Mouse (Mus musculus) spleen, postnatal 10 days (tissue): ENCODE measurements at regions not wholly inside any gene's neighbourhood (a gene's known extent, or its start where the extent isn't known, plus 50 kb on each side); places are given as distances from the start of the nearest gene placed in this dataset.

ENCODE experiments used
- DNase-seq, 2 experiments: peaks; one replicate each; pipeline ENCODE4 v3.0.0; 2021 to 2022; ENCODE audit warnings: low spot score in 2 of 2

DNA sequence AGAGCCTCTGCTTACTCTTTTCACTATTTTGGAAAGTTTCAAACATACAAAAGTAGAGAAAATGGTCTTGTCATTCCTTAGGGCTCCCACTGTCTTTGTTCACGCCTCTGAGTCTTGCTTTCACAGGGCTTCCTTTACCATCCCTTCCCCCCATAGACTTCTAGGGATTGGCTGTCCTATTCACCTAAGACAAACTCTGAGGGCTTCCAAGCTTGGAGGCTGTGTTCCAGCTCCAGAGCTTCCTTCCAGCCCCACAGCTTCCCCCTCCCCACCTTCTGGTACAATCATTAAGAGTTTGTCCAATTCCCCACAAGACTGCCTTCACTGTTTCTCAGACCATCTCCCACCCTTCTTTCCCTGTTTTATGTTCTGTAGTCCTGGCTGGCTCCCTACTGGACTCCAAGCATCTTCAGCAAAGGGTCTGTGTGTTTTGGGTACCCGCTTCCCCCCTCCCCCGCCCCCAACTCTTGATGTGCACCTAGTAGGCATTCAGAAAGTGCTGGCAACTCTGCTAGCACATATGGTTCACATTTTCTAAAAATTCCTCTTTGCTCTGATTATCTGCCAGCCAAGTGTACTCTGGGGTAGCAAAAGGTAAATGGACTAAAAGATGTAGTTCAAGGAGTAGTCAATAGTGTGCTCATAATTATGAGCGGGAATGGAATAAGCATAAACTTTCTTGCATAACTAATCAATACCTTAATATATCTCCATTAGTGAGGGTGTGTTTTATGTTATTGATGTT is 344.0 kb downstream of the Slc4a3 start:
- no peak for DNase-seq

DNA sequence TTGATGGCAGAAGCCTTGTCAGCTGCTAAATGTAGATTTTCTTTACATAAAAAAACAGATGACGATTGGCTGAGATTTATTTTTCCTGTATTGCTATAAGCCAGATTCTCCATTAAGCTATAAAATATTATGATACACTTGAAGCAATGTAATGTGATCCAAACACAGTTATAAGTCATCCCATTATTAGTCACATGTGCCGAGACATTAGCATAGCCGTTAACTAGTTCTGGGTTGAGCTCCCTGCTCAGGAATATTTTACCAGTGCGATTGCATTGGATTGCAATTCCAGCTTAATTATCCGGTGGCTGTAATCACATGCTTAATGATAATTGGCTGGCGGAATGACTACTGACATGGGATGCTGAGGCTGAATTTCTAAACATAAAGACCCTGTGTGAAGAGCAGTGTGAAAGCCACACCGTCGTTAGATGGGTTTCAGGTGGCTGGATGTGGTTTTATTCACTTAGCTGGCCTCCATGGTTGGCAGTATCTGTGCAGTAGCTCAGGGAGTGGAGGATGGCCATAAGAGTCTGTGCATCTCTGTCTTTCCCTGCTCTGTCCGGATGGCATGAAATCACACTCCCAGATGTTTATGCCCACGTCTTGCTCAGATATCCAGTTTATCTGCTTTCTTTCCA is 344.7 kb downstream of the Slc4a3 start:
- no peak for DNase-seq

DNA sequence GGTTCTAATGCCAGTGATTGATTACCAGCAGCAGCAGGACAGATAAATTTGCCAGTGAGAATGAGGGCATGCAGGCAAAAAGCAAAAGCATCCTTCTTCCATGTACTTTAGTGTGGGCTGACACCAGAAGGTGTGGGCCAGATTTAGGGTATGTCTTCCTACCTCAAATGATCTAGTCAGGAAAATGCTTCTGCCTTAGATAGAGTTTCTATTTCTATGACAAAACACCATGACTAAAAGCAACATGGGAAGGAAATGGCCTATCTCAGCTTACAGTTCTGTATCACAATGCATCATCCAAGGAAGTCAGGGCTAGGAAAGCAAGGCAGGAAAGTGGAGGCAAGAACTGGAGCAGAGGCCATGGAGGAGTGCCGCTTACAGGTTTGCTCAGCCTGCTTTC is 349.5 kb downstream of the Slc4a3 start:
- DNase-seq, result no peak

DNA sequence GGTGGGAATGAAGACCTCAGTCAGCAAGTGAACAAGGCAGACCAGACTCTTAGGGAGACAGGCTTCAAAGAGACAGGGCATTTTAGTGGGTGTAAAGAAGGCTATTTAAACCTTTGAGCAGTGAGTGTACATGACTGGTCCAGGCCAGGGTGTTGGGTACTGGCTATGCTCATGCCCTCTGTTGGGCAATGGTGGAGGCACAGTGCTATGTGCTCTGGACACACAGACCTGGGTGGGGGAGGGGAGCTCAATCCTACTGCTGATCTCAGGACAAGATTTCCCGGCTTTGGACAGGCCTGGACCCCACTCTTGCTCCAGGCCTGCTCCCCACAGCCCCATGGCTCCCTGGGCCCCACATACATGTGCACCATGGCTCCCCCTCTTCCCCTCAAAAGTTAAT is 355.1 kb downstream of the Slc4a3 start:
- no peak for DNase-seq

DNA sequence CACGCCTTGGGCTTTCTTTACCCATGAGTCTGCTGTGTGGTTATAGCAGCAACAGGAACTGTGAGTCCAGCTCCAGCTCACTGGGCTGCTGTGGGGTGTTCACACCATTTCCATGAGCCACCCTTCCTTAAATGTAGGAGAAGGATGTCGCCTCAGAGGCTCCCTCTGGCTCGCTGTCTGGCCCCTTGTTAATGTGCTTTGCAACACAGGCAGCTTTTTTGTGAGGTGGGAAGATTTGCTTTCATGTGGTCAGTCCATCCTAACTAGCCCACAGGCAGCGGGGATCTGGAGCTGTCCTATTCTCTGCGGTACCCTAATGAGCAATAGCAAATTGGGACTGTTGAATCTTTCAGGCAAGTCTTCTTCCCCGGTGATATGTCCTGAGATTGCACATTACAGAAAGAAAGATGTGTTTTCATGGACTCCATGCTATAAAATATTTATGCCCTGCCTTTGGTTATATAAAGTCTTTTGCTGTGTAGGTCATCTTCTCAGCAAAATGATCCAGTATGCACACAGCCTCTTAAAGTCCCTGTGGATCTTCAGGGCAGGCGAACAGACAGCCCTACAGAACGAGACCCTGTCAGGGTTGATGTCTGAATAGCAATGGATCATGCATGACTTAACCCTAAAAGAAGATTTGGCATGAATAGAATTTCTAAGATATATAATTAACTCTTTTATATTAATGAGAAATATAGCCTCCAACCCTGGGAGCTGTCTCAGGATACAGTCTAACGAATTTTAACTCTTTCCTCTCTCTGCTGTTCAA is 359.8 kb downstream of the Slc4a3 start:
- no peak for DNase-seq

DNA sequence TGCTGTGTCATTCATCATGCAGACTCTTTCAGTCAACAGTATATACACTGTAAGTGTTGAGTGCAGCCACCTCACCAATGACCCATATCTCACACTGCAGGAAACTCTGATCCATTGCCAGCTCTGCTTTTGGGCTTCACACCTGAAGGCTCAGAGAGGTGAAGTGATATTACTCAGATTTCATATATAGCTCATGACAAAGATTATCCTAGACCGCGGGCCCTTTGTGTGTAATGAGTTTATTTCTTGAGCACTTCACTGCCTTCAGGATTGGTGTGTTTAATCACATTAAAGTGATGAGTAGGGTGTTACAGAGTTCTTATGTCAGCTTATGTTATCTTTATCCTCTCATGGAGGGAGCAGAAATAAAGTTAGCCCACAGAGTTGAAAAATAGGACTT is 369.2 kb downstream of the Slc4a3 start:
- DNase-seq, result no peak

DNA sequence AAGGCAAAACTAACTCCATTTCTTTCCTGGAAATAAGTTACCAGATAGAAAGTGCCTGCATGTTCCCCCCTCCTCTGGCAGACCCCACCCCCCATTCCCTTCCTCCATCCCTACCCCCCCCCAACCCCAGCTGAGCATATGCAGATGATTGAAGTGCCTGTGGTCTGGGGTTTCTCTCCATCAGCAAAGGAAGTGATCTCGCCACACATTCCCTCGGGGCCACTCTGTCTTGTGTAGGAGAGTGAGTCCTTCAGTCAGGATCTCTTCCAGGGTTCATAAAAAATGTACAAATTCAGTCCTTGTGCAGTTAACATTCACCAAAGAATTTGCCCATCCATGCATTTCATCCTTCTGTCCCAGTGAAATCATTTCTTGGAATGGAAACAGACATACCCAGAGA is 370.1 kb downstream of the Slc4a3 start:
- no peak for DNase-seq

DNA sequence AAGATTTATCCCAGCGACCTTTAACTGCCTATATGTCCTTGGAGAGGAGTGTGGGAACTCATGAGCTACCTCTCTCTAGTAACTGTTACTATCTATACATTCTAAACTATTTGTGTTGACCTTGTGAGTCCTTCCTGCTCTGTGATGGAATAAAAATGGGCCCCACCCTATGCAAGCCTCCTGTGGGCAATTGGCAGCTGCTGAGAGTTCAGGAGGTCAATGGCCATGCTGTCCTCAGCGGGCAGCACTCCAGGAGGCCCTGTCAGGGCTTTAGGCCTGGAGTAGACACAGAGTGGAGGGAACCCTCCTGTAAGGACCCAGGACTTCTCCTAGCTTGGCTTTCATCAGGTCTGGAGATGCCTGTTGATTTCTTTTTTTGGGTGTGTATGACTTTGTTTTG is 373.1 kb downstream of the Slc4a3 start:
- no peak for DNase-seq

DNA sequence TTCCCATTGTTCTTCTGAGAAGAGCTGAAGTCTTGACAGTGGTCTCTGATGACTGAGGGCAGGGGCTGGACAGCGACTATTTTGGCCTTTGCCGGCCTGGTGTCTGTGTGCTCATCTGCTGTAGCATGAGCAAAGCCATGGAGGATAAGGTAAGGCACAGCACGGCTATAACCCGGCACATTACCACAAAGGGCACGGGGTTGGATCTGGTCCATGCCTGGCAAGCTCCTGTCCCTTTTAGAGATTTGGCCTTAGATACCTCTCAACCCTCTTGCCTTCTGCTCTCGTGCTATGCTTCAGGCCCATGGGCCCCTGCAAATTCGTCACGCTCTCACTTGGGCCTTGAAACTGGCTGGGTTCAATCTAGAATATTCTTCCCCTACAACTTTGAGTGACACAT is 379.0 kb downstream of the Slc4a3 start:
- DNase-seq, result no peak

DNA sequence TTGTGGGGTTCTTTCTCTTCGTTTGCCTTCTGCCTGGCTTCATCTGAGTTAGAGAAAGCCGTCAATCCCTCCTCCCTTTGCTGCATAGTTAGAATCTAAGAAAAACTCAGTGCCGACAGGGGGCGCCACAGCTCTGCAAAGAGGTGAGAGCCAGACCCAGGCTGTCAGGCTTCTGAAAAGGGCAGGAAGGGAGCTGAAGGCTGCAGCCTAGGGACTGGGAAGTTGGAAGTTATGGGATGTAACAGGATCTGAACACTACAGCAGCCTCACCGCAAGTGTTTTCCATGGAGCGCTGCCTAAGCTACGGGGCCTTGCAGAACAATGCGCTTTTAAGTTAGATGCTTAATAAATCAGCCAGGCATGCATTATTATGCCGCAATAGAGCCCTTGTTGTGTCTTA is 379.7 kb downstream of the Slc4a3 start:
- peak; percentile 4 to 59 for DNase-seq

DNA sequence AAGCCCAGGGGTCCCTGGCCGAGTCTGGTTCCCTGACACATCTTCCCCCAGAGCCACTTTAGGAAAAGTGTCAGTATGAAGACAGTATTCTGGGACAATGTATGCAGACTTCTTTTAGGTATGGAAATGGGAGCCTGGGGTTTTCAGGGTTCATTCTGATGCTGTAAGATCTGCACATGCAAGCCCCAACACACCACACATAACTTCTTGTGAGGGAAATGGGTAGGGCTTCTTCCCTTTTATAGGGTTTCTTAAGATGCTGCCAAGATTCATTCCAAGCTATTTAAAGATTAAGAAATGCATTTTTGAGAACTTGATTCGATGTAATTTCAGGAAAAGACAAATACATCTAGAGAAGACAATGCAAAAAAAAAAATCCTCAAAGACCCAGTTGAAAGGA is 385.8 kb downstream of the Slc4a3 start:
- DNase-seq, result no peak

DNA sequence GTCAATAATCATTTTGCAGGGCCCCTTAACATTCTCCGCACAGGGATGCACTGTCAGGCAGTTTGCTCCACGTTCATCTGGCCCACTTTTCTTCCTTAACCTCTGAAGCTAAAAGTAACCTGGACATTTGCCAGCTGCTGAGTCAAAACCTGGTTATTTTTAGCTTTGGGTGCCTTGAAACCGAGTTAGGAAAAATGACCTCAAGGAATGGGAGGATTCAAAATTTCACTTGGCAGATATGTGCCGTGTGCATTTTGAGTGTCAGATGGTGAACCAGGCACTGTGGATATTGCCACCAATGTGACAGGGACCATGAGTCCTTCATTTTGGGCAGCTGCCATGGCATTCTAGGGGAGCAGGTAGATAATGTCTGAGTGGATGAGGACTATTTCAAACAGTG is 387.8 kb downstream of the Slc4a3 start:
- no peak for DNase-seq

DNA sequence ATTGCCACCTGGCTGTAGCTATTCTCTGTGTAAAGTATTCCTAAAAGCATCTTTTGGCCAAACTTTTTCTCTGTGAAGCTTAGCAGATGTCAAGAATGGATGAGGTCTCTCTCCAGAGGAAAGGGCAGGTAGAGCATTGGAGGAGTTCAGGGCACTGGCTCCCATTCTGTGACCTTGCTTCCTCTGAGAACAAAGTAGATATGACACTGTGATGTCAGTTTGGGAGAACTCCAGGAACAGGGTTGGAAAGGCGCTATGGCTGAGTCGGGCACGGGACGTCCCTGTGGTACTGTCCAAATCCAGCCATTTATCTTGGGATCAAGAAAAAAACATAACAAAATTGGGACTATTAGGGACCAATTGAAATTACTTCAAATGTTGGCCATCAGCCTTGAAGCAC is 388.7 kb downstream of the Slc4a3 start:
- no peak for DNase-seq

DNA sequence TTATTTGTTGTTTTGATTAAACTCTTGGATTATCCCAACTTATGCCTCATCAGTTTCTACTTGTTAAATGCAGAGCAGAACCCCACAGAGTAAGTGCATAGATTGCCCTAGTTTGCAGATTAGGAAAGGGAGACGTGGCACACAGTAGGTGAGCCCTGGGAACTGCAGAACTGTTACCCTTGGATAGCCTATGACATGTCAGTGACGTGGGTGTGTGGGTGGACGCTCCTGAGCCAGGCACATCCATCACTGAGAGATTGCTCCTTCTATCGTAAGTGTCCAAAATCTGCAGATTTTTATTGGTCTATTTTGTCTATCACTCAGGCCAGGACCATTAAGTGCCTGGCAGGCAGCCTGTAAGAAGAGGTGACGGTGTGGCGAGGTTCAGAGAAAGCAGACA is 389.8 kb downstream of the Slc4a3 start:
- DNase-seq, result no peak

DNA sequence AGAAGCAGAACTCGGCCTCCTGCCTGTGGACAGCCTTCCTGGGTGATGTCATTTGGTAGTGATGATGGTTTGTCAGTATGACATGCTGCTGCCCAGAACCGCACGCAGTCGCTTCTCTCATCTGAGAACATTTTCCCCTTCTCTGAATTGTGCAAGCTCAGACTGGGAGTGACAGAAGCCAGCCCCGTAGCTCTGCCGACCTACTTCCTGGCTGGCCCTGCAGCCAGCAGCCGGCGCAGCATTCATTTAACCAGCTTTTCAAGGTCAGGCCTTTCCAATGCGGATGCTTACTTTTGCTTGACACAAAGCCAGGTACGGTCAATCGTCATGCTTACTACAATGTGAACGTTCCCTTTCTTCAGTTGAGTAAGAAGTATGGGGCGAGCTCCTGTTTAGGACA is 390.5 kb downstream of the Slc4a3 start:
- no peak for DNase-seq

DNA sequence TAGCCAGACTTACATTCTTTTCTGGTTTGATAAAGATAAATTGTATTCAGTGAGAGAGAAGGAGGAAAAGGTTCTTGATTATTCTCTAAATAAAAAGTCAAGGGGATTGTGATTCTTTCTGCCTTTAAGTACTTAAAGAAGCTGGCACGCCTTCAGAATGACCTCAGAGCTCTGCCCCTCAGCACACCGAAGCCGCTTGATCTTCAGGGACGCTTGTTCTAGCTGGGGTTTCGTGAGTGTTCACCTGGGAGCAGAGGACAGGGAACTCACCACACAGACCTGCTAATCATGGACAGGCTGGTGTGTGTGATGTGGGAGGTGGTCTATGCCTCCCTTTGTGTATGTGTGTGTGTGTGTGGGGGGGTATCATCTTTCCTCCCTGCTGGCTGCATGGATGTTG is 391.3 kb downstream of the Slc4a3 start:
- DNase-seq, result no peak

DNA sequence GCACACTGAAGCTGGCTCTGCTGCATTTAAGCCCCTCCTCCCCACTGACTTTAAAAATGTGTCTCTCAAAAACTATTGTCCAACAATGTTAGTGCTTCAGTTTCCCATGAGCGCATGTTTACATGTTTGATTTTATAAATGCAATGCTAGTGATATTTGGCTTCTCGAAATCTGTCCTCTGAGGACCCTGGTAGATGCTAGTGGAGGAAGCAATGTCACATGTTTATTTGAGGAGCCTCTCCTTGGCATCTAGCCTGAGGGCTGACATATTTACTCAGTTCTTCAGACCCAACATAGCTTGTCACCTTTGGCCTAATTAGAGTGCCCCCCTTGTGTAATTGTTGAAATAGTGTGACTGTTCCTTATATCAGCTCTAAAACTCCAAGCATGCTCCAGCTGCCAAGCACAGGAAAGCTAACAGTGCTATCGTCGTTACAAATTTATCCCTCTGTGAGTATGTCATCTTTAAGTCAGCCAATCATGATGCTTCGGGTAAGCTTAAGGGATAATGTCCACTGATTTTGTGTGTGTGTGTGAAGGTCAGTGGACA is 400.3 kb downstream of the Slc4a3 start:
- no peak for DNase-seq

DNA sequence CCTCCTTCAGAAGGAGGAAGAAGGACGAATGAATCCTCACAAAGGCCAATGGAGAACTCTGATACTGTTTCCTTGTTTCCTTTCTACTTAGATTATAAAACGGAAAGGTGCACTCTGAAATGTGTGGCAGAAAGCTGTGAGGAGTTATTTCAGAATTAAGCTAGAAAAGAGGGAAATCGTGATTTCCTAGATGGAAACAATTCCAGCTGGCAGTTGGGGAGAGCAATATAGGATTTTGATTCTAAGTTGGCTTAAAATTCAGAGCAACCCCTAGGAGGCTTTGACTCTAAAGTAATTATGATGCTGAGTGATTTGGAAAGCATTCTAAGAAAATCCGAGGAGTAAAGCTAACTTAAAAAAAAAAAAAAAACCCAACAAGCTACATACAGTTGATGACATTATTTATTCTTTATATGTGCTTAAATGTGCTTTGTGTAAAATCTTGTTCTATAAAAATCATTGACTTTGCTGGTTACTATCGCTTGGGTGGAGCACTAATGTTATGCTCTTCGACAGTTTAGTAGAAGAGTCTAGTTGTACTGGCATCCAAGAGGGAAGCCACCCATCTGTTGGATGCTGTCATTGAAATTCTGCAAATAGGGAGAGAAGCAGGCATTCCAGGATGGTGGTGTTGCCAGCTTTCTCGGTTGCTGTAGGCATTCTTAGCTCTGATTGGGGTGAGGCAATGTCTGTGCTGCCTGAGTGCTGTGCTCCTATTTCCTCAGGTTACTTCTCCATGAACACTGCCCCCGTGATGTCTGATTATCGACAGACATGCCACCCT is 432.3 kb downstream of the Slc4a3 start:
- DNase-seq, result no peak

DNA sequence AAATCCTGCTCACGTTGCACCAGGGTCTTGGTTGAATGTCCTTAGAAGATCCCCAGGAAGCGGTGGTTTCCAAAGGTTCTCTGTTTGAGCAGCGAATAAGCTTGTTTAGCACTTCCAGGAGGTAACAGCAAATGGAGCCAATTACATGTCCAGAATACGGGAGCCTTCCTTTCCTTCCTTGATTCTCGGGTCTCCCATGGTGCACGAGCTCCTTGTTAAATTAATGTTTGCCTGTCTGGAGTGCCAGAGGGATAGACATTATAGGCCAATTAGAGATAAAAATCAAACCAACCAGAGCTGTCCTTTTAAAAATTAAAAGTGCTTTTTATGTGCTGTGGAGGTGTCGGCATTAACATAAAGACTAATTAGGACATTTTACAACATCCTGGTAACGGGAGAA is 437.0 kb downstream of the Slc4a3 start:
- DNase-seq, result no peak

DNA sequence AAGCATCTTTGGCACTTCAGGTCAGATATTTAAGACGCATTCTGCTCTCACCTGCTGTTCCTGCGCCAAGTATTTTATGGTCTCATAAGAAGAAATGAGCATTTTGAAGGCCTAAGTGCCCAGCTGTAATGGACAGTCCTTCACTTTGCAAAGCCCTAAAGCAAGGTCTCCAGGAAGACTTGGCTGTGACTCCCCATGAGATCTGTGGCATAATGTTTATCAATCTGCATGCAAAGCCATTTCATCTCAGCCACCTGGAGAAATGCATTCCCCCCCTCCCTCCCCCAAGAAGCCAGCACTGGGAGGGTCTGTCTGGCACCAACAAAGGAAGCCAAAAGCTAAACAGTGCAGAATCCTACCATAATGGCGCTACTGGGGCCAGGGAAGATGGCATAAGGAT is 437.4 kb downstream of the Slc4a3 start:
- DNase-seq, result no peak

DNA sequence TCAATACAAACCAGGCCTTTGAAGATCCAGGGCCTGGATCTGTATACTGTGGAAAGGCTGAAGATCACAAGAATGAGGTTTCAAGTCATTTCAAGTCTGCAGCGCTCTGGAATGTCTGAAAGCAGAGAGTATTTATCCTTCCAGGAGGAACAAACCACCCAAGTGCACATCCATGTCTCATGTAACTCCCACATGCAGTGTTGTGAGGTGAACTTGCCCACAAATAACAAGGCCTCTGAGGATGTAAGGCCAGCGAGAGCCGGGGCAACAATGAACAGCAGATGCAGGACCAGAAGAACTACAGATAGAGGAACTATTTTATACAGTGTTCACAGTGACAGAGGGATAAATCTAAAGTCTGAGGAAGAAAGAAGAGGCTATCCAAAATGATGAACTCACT is 442.4 kb downstream of the Slc4a3 start:
- no peak for DNase-seq

DNA sequence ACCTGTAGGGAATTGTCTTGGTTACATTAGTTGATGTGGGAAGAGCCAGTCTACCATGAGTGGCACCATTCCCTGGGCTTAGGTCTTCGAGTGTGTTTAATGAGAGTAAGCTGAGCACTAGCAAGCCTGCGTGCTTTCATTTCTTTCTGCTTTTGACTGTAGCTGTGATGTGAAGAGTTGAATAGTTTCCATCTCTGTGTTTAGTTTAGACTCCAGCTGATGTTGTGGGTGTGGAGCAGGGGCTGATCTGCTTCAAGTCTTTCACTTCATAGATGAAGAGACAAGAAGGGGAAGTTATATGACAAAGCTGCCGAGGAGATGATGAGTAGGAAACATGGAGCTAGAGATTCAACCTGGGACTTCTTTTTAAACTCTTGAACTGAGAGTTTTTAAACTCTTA is 446.0 kb downstream of the Slc4a3 start:
- no peak for DNase-seq
